Mouse (Mus musculus) limb, embryonic 13.5 days (tissue): ENCODE measurements around the gene Tnfrsf1a. TPM values are rescaled to one million over a fixed set of nuclear protein-coding genes. Genes with fewer than 3 reads are reported as not detected.

Experiments used
- ATAC-seq: fragments of 200-750 bp; cut with Nextera tagmentation; 2 replicates; pipeline ENCODE4 v1.8.0; 2017; ENCODE audit warnings: low read depth, moderate number of reproducible peaks, moderate TSS enrichment; ENCODE audit not compliant: low FRiP score
- H3K27ac ChIP-seq: fragments of 300-500 bp; sonication (generic); 2 replicates; pipeline ENCODE4 v1.5.1; 2015; ENCODE audit warnings: inconsistent platforms, mild to moderate bottlenecking, moderate library complexity
- H3K27me3 ChIP-seq: fragments of 300-500 bp; sonication (generic); 2 replicates; pipeline ENCODE4 v1.6.1; 2015; ENCODE audit warnings: mild to moderate bottlenecking, inconsistent platforms
- H3K36me3 ChIP-seq: fragments of 300-500 bp; sonication (generic); 2 replicates; pipeline ENCODE4 v1.6.1; 2015; ENCODE audit warnings: inconsistent platforms, mild to moderate bottlenecking, moderate library complexity
- H3K4me1 ChIP-seq: fragments of 300-500 bp; sonication (generic); 2 replicates; pipeline ENCODE4 v1.6.1; 2015; ENCODE audit warnings: inconsistent platforms
- H3K4me2 ChIP-seq: fragments of 300-500 bp; sonication (generic); replicated peaks from 2 replicates; pipeline ENCODE4 v1.6.1; 2015; ENCODE audit warnings: inconsistent platforms, mild to moderate bottlenecking, moderate library complexity
- H3K4me3 ChIP-seq: fragments of 300-500 bp; sonication (generic); 2 replicates; pipeline ENCODE4 v1.5.1; 2015; ENCODE audit warnings: moderate library complexity, mild to moderate bottlenecking, inconsistent platforms
- H3K9ac ChIP-seq: fragments of 300-500 bp; sonication (generic); 2 replicates; pipeline ENCODE4 v1.6.1; 2015; ENCODE audit warnings: mild to moderate bottlenecking, inconsistent platforms
- H3K9me3 ChIP-seq: fragments of 300-500 bp; sonication (generic); 2 replicates; pipeline ENCODE4 v1.6.1; 2016; ENCODE audit warnings: inconsistent platforms
- WGBS: fragments of 180-500 bp; shearing (Covaris S2); methylation state at CpG from one replicate; pipeline ENCODE4 v1.1.7; 2015; 5-methylcytosine and 5-hydroxymethylcytosine counted together
- polyA plus RNA-seq: library from polyadenylated mRNA; unstranded; fragments of >200 nt; fragmentation: Nextera tagmentation; extraction: Ambion mirVana; gene quantifications from 2 replicates; pipeline ENCODE4 v1.2.1, GENCODE M21; 2015

Gene Tnfrsf1a
- polyA plus RNA-seq, 1 experiment from 2014 or later = 71.4 TPM

DNA sequence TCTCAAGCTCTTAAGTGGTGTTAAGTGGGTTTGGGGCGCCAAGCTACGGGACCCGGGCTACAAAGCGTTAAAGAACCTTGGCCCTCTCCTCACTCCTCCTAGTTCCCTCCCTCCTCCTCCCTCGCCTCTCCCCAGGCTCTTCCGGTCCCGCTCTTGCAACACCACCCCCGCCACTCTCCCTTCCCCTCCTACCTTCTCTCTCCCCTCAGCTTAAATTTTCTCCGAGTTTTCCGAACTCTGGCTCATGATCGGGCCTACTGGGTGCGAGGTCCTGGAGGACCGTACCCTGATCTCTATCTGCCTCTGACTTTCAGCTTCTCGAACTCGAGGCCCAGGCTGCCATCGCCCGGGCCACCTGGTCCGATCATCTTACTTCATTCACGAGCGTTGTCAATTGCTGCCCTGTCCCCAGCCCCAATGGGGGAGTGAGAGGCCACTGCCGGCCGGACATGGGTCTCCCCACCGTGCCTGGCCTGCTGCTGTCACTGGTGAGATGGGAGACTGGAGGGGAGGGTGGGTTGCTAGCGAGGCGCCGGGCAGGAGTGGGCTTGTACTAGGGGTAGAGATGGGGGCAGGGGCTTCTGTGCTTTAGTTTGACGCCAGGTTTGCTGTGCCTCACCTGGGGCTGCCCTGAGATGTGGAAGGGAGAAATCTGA lies 541 bp downstream of the Tnfrsf1a start:
- peak overlapping the region; percentile 90 for H3K27ac ChIP-seq
- peak; percentile 88 for ATAC-seq
- H3K27me3 ChIP-seq = no peaks in the 10 kb centered on the region
- no peaks in the 10 kb centered on the region for H3K36me3 ChIP-seq
- peak overlapping the region; percentile 80 for H3K4me3 ChIP-seq
- peak overlapping the region; percentile 90 for H3K9ac ChIP-seq
- peak overlapping the region; percentile 97 for H3K4me2 ChIP-seq
- H3K9me3 ChIP-seq = no peaks in the 10 kb centered on the region
- H3K4me1 ChIP-seq = peaks cover 53% of the 10 kb centered on the region
- under 1% methylated on average over 27 of the region's 27 CpGs for WGBS

GRCm38 (mm10) chr6:125350231-125350994 lies 1.3 kb downstream of the Tnfrsf1a start:
- Histone ChIP-seq H3K9me3 (no peaks in the 10 kb centered on the region), H3K4me2 (peak overlapping the region; percentile 97), H3K27ac (peak overlapping the region; percentile 90), H3K27me3 (no peaks in the 10 kb centered on the region), H3K9ac (peak overlapping the region; percentile 90), H3K4me3 (peak overlapping the region; percentile 80), H3K4me1 (peaks cover 60% of the 10 kb centered on the region), H3K36me3 (no peaks in the 10 kb centered on the region)
- 3% methylated on average over 20 of the region's 20 CpGs for WGBS
- peak; percentile 12; the same call in 1 of the 2 replicates for ATAC-seq

- Histone ChIP-seq H3K4me1 (peaks cover 65% of the 10 kb centered on the region), H3K9ac (peak overlapping the region; percentile 90), H3K36me3 (no peaks in the 10 kb centered on the region), H3K27ac (peak overlapping the region; percentile 90; the same call in 1 of the 2 replicates), H3K4me2 (peak overlapping the region; percentile 97), H3K4me3 (peak overlapping the region; percentile 80), H3K27me3 (no peaks in the 10 kb centered on the region), H3K9me3 (no peaks in the 10 kb centered on the region)
- 74% methylated on average over 2 of the region's 2 CpGs for WGBS
- no peak for ATAC-seq
These were observed 1.8 kb downstream of the Tnfrsf1a start for GRCm38 (mm10) chr6:125350995-125351324.

DNA sequence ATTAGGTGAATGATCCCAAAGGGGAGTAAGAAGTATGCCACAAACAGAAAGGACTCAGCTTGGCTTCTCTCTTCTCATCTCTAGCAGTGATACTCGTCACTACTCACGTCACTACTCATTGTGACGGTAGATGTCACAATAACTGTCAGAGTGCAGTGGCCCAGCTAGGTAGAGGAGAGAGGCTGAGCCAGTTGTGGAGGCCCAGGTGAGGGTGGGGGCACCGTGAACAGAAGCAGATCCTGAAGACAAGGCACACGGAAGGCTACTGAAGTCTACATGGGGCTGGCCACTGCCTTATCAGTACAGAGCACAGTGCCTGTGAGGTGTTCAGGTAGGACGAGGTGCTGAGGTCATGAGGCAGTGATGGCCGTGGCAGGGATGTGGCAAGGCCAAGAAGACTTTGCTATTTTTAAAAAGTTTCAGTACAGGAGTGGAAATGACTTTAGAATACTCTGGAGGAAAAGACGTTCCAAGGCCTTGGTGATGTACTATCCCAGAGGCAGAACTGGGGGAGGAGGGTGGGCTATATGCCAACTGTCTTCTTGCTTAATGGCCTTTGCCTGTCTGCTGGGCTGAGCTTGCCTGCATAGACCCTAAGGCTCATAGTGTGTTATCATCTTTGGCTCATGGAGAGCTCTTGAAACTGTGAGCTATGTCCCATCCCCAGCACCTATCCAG lies 2.3 kb downstream of the Tnfrsf1a start:
- peaks cover 71% of the 10 kb centered on the region for H3K4me1 ChIP-seq
- H3K4me2 ChIP-seq = peak overlapping the region; percentile 97
- 67% methylated on average over 8 of the region's 8 CpGs for WGBS

DNA sequence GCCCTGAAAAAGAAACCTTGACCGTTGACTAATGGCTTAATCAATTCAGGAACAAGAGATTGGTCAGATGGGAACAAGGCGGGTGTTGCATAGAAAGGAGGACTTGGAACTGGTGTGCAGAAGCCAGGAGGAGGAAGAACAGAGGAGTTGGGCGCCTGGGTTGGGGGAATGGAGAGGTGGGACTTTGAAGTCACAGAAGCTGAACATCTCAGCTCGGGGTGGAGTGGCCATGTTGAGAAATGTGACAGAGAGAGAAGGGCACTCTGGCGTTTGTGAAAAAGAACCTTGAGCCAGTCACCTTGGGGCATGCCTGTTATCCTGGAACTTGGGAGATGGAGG lies 2.9 kb downstream of the Tnfrsf1a start:
- 61% methylated on average over 5 of the region's 5 CpGs for WGBS
- H3K36me3 ChIP-seq = peaks cover under 1% of the 10 kb centered on the region
- H3K9me3 ChIP-seq = no peaks in the 10 kb centered on the region
- H3K4me3 ChIP-seq = 0 out of 2 replicates have a peak overlapping the region, but pooled peaks have one; percentile 80
- H3K27me3 ChIP-seq = no peaks in the 10 kb centered on the region
- peak overlapping the region; percentile 97 for H3K4me2 ChIP-seq
- H3K9ac ChIP-seq = no peak overlapping the region
- no peak for ATAC-seq
- H3K27ac ChIP-seq = no peak overlapping the region
- H3K4me1 ChIP-seq = peaks cover 73% of the 10 kb centered on the region

More for the DNA sequence above, 2.3 kb downstream of the Tnfrsf1a start:
- H3K9ac ChIP-seq = peak overlapping the region; percentile 90
- H3K4me3 ChIP-seq = peak overlapping the region; percentile 80
- H3K27me3 ChIP-seq = no peaks in the 10 kb centered on the region
- no peaks in the 10 kb centered on the region for H3K9me3 ChIP-seq
- no peaks in the 10 kb centered on the region for H3K36me3 ChIP-seq
- no peak overlapping the region for H3K27ac ChIP-seq
- ATAC-seq = no peak

DNA sequence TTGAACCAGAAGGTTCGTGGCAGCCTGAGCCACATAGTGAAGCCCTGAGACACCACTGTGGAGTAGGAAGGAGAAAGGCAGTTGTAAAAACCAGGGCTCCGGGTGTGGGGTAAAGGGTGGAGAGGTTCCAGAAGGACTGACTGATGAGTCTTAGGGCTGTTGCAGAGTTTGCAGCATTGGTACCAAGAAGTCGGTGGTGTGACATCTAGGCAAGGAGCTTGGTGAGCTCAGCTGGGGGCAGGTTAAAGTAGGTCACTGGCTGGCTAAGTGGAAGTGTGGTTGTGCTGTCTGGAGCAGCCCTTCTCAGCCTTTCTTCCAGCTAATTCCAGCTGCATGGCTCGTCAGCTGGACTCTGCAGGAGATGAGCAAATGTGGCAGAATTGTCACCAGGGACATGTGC lies 3.6 kb downstream of the Tnfrsf1a start:
- Histone ChIP-seq H3K4me2 (peak overlapping the region; percentile 16), H3K27ac (no peak overlapping the region), H3K9ac (peak overlapping the region; percentile 45; the same call in 1 of the 2 replicates), H3K4me1 (peaks cover 73% of the 10 kb centered on the region), H3K4me3 (no peak overlapping the region), H3K9me3 (no peaks in the 10 kb centered on the region), H3K36me3 (peaks cover 8% of the 10 kb centered on the region), H3K27me3 (no peaks in the 10 kb centered on the region)
- no peak for ATAC-seq
- 35% methylated on average over 4 of the region's 4 CpGs for WGBS

DNA sequence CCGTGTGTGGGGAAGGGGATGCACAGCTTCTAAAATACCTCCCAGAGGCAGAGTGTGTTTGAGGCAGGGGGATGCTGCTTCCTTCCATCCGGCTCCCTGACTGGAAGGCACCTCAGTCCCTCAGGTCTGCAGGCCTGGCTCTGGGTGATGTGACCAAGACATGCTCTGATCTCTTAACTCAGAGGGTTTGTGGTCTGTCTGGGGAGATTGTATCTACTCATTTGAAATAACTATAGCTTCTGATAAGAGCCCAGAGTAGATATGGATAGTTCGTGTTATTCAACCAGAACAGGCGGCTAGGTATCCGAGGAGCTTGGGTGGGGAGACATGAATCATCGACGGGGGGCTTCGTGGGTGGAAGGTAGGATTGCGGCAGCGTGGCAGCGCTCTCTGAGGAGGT lies 4.1 kb downstream of the Tnfrsf1a start:
- Histone ChIP-seq H3K4me1 (peaks cover 71% of the 10 kb centered on the region), H3K4me2 (peak overlapping the region; percentile 16)

GRCm38 (mm10) chr6:125353655-125354054 lies 4.5 kb downstream of the Tnfrsf1a start:
- H3K4me3 ChIP-seq = no peak overlapping the region
- H3K4me1 ChIP-seq = peaks cover 67% of the 10 kb centered on the region
- no peak for ATAC-seq
- peaks cover 17% of the 10 kb centered on the region for H3K36me3 ChIP-seq
- H3K27me3 ChIP-seq = no peaks in the 10 kb centered on the region
- WGBS = 68% methylated on average over 4 of the region's 4 CpGs
- H3K9me3 ChIP-seq = no peaks in the 10 kb centered on the region
- H3K9ac ChIP-seq = 0 out of 2 replicates have a peak overlapping the region, but pooled peaks have one; percentile 9
- H3K27ac ChIP-seq = 0 out of 2 replicates have a peak overlapping the region, but pooled peaks have one; percentile 69
- peak overlapping the region; percentile 51; the same call in 1 of the 2 replicates for H3K4me2 ChIP-seq

More for the DNA sequence above, 4.1 kb downstream of the Tnfrsf1a start:
- Histone ChIP-seq H3K27me3 (no peaks in the 10 kb centered on the region), H3K9ac (peak overlapping the region; percentile 45; the same call in 1 of the 2 replicates), H3K36me3 (peaks cover 12% of the 10 kb centered on the region), H3K27ac (0 out of 2 replicates have a peak overlapping the region, but pooled peaks have one; percentile 69), H3K9me3 (no peaks in the 10 kb centered on the region), H3K4me3 (no peak overlapping the region)
- no peak for ATAC-seq
- WGBS = 73% methylated on average over 11 of the region's 11 CpGs

DNA sequence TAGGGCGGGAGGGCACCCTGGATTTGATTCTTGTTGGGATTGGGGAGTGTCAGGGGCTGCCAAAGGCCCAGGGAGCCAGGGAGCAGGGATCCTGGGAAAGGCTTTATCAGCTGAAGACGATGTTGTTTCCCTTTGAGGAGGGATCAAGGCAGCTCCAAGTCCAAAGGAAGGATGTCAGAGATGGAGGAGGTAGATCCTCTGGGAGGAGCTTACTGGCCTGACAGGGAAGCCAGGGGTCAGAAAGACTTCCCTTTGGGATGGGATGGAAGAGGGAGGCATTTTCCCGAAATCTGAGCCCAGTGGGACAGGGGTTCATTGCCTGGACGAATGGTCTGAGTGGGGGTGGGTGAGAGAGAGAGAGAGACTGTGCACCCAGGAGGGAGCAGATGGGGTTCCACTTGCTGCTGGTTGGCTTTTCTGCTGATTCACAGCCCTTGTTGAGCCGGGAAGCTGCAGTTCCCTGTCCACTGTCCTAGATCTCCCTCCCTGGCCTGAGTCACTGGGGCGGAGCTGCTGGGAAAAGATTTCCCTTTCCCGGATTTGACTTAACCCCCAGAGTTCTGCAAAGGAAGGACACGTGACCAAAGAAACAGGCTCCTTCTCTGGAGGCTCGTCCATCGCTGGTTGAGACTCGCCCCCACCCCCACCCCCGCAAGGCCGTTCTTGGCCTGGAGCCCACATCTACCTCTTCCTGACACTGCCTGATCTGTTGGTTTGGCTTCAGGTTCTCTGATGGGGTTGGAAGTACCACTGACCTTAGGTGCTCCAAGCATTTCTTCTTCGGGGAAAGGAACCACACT lies 5.4 kb downstream of the Tnfrsf1a start:
- Histone ChIP-seq H3K27ac (peak overlapping the region; percentile 69), H3K9ac (peak overlapping the region; percentile 54)

GRCm38 (mm10) chr6:125355197-125355741 lies 6.1 kb downstream of the Tnfrsf1a start:
- Histone ChIP-seq H3K27me3 (no peaks in the 10 kb centered on the region), H3K4me2 (peak overlapping the region; percentile 51), H3K9me3 (no peaks in the 10 kb centered on the region), H3K4me3 (peak overlapping the region; percentile 17), H3K27ac (peak overlapping the region; percentile 69), H3K36me3 (peaks cover 33% of the 10 kb centered on the region), H3K9ac (peak overlapping the region; percentile 54; the same call in 1 of the 2 replicates), H3K4me1 (peaks cover 62% of the 10 kb centered on the region)
- WGBS = 3% methylated on average over 10 of the region's 10 CpGs
- peak; percentile 55; the same call in 1 of the 2 replicates for ATAC-seq

More for the DNA sequence above, 5.4 kb downstream of the Tnfrsf1a start:
- peak; percentile 26; the same call in 1 of the 2 replicates for ATAC-seq
- 11% methylated on average over 14 of the region's 14 CpGs for WGBS
- Histone ChIP-seq H3K4me1 (peaks cover 62% of the 10 kb centered on the region), H3K4me2 (peak overlapping the region; percentile 51), H3K36me3 (peaks cover 26% of the 10 kb centered on the region), H3K9me3 (no peaks in the 10 kb centered on the region), H3K27me3 (no peaks in the 10 kb centered on the region), H3K4me3 (peak overlapping the region; percentile 17)

GRCm38 (mm10) chr6:125356264-125356663 lies 7.1 kb downstream of the Tnfrsf1a start:
- Histone ChIP-seq H3K27me3 (peaks cover 6% of the 10 kb centered on the region), H3K9me3 (no peaks in the 10 kb centered on the region), H3K9ac (no peak overlapping the region), H3K36me3 (peaks cover 43% of the 10 kb centered on the region), H3K4me2 (peak overlapping the region; percentile 51; the same call in 1 of the 2 replicates), H3K4me1 (peaks cover 56% of the 10 kb centered on the region), H3K4me3 (no peak overlapping the region), H3K27ac (no peak overlapping the region)
- no peak for ATAC-seq
- 16% methylated on average over 8 of the region's 8 CpGs for WGBS
